Mouse (Mus musculus) myocyte (in vitro differentiated cells): ENCODE results near the gene Lgals9. TPM values are rescaled to one million over a fixed set of nuclear protein-coding genes. Genes with fewer than 3 reads are reported as not detected.

ENCODE experiments used
- H3K27me3 ChIP-seq: one replicate; pipeline ENCODE4 v1.6.1; 2011; ENCODE audit not compliant: control insufficient read depth, insufficient read depth, insufficient read length
- H3K36me3 ChIP-seq: one replicate; pipeline ENCODE4 v1.6.1; 2011; ENCODE audit not compliant: control insufficient read depth, insufficient read depth
- H3K4me2 ChIP-seq: one replicate; pipeline ENCODE4 v1.6.1; 2011; ENCODE audit warnings: low read depth, control low read depth
- H3K4me3 ChIP-seq: one replicate; pipeline ENCODE4 v1.5.1; 2011; ENCODE audit warnings: mild to moderate bottlenecking, control low read depth, moderate library complexity
- H3K79me2 ChIP-seq: one replicate; pipeline ENCODE4 v1.6.1; 2011; ENCODE audit not compliant: control insufficient read depth, insufficient read depth
- H3ac ChIP-seq: one replicate; pipeline ENCODE4 v1.6.1; 2011; ENCODE audit not compliant: control insufficient read depth, insufficient read length
- CEBPB ChIP-seq: IDR thresholded peaks from 2 replicates; pipeline ENCODE4 v1.6.1; 2011; ENCODE audit warnings: mild to moderate bottlenecking, moderate library complexity; ENCODE audit not compliant: poor library complexity, insufficient read depth, severe bottlenecking
- E2F4 ChIP-seq: IDR thresholded peaks from one replicate; pipeline ENCODE4 v1.6.1; 2011; ENCODE audit warnings: mild to moderate bottlenecking, control low read depth, moderate library complexity; ENCODE audit not compliant: insufficient read depth
- MAX ChIP-seq: IDR thresholded peaks from one replicate; pipeline ENCODE4 v1.6.1; 2011; ENCODE audit warnings: low read depth, mild to moderate bottlenecking, control low read depth
- MYOD1 ChIP-seq, 3 experiments: IDR thresholded peaks; one replicate each; pipeline ENCODE4 v1.6.1; 2011; ENCODE audit warnings: control low read depth in 2 of 3, low read depth in 2 of 3, mild to moderate bottlenecking in 2 of 3, moderate library complexity in 1 of 3; ENCODE audit not compliant: insufficient read length in 2 of 3, control insufficient read depth in 1 of 3
- MYOG ChIP-seq, 3 experiments: IDR thresholded peaks; one replicate each; pipeline ENCODE4 v1.6.1; 2011; ENCODE audit warnings: control low read depth in 2 of 3, low read depth in 2 of 3, mild to moderate bottlenecking in 2 of 3; ENCODE audit not compliant: insufficient read length in 2 of 3, control insufficient read depth in 1 of 3, insufficient read depth in 1 of 3
- POLR2A ChIP-seq: IDR thresholded peaks from one replicate; pipeline ENCODE4 v1.6.1; 2011; ENCODE audit warnings: low read depth, mild to moderate bottlenecking, control low read depth, moderate library complexity; ENCODE audit not compliant: insufficient read length
- POLR2AphosphoS2 ChIP-seq: IDR thresholded peaks from one replicate; pipeline ENCODE4 v1.6.1; 2011; ENCODE audit warnings: low read depth, control low read depth; ENCODE audit not compliant: insufficient read length
- REST ChIP-seq: IDR thresholded peaks from one replicate; pipeline ENCODE4 v1.6.1; 2011; ENCODE audit warnings: mild to moderate bottlenecking, control low read depth, moderate library complexity; ENCODE audit not compliant: insufficient read depth, insufficient read length
- SRF ChIP-seq: IDR thresholded peaks from one replicate; pipeline ENCODE4 v1.6.1; 2011; ENCODE audit warnings: low read depth; ENCODE audit not compliant: control insufficient read depth, insufficient read length
- TCF12 ChIP-seq: IDR thresholded peaks from one replicate; pipeline ENCODE4 v1.6.1; 2011; ENCODE audit warnings: mild to moderate bottlenecking, control low read depth; ENCODE audit not compliant: poor library complexity, insufficient read depth, severe bottlenecking
- TCF3 ChIP-seq: IDR thresholded peaks from one replicate; pipeline ENCODE4 v1.6.1; 2011; ENCODE audit warnings: low read depth, control low read depth; ENCODE audit not compliant: insufficient read length
- USF1 ChIP-seq: IDR thresholded peaks from one replicate; pipeline ENCODE4 v1.6.1; 2011; ENCODE audit warnings: low read depth, mild to moderate bottlenecking, control low read depth, moderate library complexity
- polyA plus RNA-seq: library from polyadenylated mRNA; unstranded; fragments of >200 nt; fragmentation: generic; extraction: Trizol; gene quantifications from one replicate; pipeline ENCODE4 v1.2.1, GENCODE M21; 2012; ENCODE audit warnings: missing spikeins

Gene Lgals9
- polyA plus RNA-seq, 1 experiment = 20.9 TPM

GRCm38 (mm10) chr11:78952467-78952866, 32.3 kb downstream of the Lgals9 start:
- Histone ChIP-seq H3K79me2 (no peaks in the 10 kb centered on the region), H3K4me3 (no peak overlapping the region), H3K27me3 (peaks cover 81% of the 10 kb centered on the region), H3ac (no peak overlapping the region), H3K36me3 (no peaks in the 10 kb centered on the region), H3K4me2 (no peak overlapping the region)
- TF ChIP-seq SRF = no peak
- TF ChIP-seq MYOD1 (IDR thresholded peaks at IDR 0.05; ENCODE audit: control insufficient read depth in 1 of 3, insufficient read length in 2 of 3, low read depth in 2 of 3) = no peak
- TF ChIP-seq REST = peak; percentile 89
- TF ChIP-seq E2F4 = no peak
- no peak for TF ChIP-seq MAX

GRCm38 (mm10) chr11:78950365-78950764, 34.4 kb downstream of the Lgals9 start:
- TF ChIP-seq POLR2AphosphoS2 = no peak
- no peak for TF ChIP-seq USF1
- TF ChIP-seq CEBPB = no peak
- Histone ChIP-seq H3K27me3 (peaks cover 75% of the 10 kb centered on the region), H3ac (no peak overlapping the region), H3K79me2 (no peaks in the 10 kb centered on the region), H3K4me2 (no peak overlapping the region), H3K4me3 (no peak overlapping the region), H3K36me3 (no peaks in the 10 kb centered on the region)

- Histone ChIP-seq H3K4me2 (no peak overlapping the region), H3K27me3 (peaks cover 44% of the 10 kb centered on the region), H3K36me3 (no peaks in the 10 kb centered on the region), H3K4me3 (no peak overlapping the region), H3ac (no peak overlapping the region), H3K79me2 (no peaks in the 10 kb centered on the region)
- peak in 1 of 3 experiments; percentile 8 for TF ChIP-seq MYOG (IDR thresholded peaks at IDR 0.05; ENCODE audit: control insufficient read depth in 1 of 3, insufficient read depth in 1 of 3, insufficient read length in 2 of 3, low read depth in 2 of 3)
- TF ChIP-seq MYOD1 (IDR thresholded peaks at IDR 0.05; ENCODE audit: control insufficient read depth in 1 of 3, insufficient read length in 2 of 3, low read depth in 2 of 3) = peak; percentile 28 to 77 (median 56)
- TF ChIP-seq POLR2A = no peak
These were observed 41.7 kb downstream of the Lgals9 start for GRCm38 (mm10) chr11:78943083-78943482.

- H3K79me2 ChIP-seq = no peaks in the 10 kb centered on the region
- H3K4me2 ChIP-seq = no peak overlapping the region
- no peak overlapping the region for H3K4me3 ChIP-seq
- H3K36me3 ChIP-seq = no peaks in the 10 kb centered on the region
- peaks cover 43% of the 10 kb centered on the region for H3K27me3 ChIP-seq
- TF ChIP-seq USF1 = no peak
- no peak for TF ChIP-seq MYOG (IDR thresholded peaks at IDR 0.05; ENCODE audit: control insufficient read depth in 1 of 3, insufficient read depth in 1 of 3, insufficient read length in 2 of 3, low read depth in 2 of 3)
- TF ChIP-seq CEBPB = no peak
- TF ChIP-seq POLR2A = no peak
- TF ChIP-seq REST = no peak
- no peak for TF ChIP-seq MYOD1 (IDR thresholded peaks at IDR 0.05; ENCODE audit: control insufficient read depth in 1 of 3, insufficient read length in 2 of 3, low read depth in 2 of 3)
- TF ChIP-seq E2F4 = no peak
- TF ChIP-seq SRF = no peak
- no peak for TF ChIP-seq MAX
- no peak for TF ChIP-seq TCF3
- TF ChIP-seq TCF12 = no peak
- TF ChIP-seq POLR2AphosphoS2 = no peak
- no peak overlapping the region for H3ac ChIP-seq
These were observed 49.6 kb downstream of the Lgals9 start for GRCm38 (mm10) chr11:78935178-78935577.

- Histone ChIP-seq H3K79me2 (no peaks in the 10 kb centered on the region), H3K4me3 (no peak overlapping the region), H3K4me2 (no peak overlapping the region), H3K27me3 (peaks cover 39% of the 10 kb centered on the region), H3ac (no peak overlapping the region), H3K36me3 (no peaks in the 10 kb centered on the region)
- TF ChIP-seq MAX (no peak), REST (no peak), USF1 (no peak), MYOD1 (IDR thresholded peaks at IDR 0.05; ENCODE audit: control insufficient read depth in 1 of 3, insufficient read length in 2 of 3, low read depth in 2 of 3) (no peak), E2F4 (no peak), POLR2A (no peak), MYOG (IDR thresholded peaks at IDR 0.05; ENCODE audit: control insufficient read depth in 1 of 3, insufficient read depth in 1 of 3, insufficient read length in 2 of 3, low read depth in 2 of 3) (no peak), TCF3 (no peak), POLR2AphosphoS2 (no peak), CEBPB (no peak), SRF (no peak), TCF12 (no peak)
These were observed 50.0 kb downstream of the Lgals9 start for GRCm38 (mm10) chr11:78934727-78935126.
